Mouse (Mus musculus) hindbrain, embryonic 13.5 days (tissue): Measurements from ENCODE around the gene Lce1b. TPM values are rescaled to one million over a fixed set of nuclear protein-coding genes. Genes with fewer than 3 reads are reported as not detected.
"Not testable (repeated sequence)": the region's sequence is repeated elsewhere in the genome, so short reads cannot be mapped to it uniquely, and the experiment has no call there.

Source experiments
- ATAC-seq: fragments of 200-750 bp; cut with Nextera tagmentation; 2 replicates; pipeline ENCODE4 v1.8.0; 2017; ENCODE audit warnings: moderate TSS enrichment; ENCODE audit not compliant: low FRiP score
- H3K27ac ChIP-seq: fragments of 300-500 bp; sonication (generic); 2 replicates; pipeline ENCODE4 v1.5.1; 2015; ENCODE audit warnings: inconsistent platforms, mild to moderate bottlenecking, moderate library complexity
- H3K27me3 ChIP-seq: fragments of 300-500 bp; sonication (generic); 2 replicates; pipeline ENCODE4 v1.6.1; 2015; ENCODE audit warnings: mild to moderate bottlenecking, inconsistent platforms
- H3K36me3 ChIP-seq: fragments of 300-500 bp; sonication (generic); 2 replicates; pipeline ENCODE4 v1.6.1; 2015; ENCODE audit warnings: mild to moderate bottlenecking, inconsistent platforms
- H3K4me1 ChIP-seq: fragments of 300-500 bp; sonication (generic); replicated peaks from 2 replicates; pipeline ENCODE4 v1.6.1; 2015; ENCODE audit warnings: inconsistent platforms
- H3K4me2 ChIP-seq: fragments of 300-500 bp; sonication (generic); 2 replicates; pipeline ENCODE4 v1.6.1; 2015; ENCODE audit warnings: inconsistent platforms, mild to moderate bottlenecking, moderate library complexity
- H3K4me3 ChIP-seq: fragments of 300-500 bp; sonication (generic); 2 replicates; pipeline ENCODE4 v1.5.1; 2015; ENCODE audit warnings: mild to moderate bottlenecking, inconsistent platforms
- H3K9ac ChIP-seq: fragments of 300-500 bp; sonication (generic); 2 replicates; pipeline ENCODE4 v1.6.1; 2015; ENCODE audit warnings: mild to moderate bottlenecking, inconsistent platforms
- H3K9me3 ChIP-seq: fragments of 300-500 bp; sonication (generic); 2 replicates; pipeline ENCODE4 v1.6.1; 2016; ENCODE audit warnings: inconsistent platforms
- WGBS: fragments of 180-500 bp; shearing (Covaris S2); methylation state at CpG from one replicate; pipeline ENCODE4 v1.1.7; 2015; 5-methylcytosine and 5-hydroxymethylcytosine counted together
- polyA plus RNA-seq: library from polyadenylated mRNA; unstranded; fragments of >200 nt; fragmentation: Nextera tagmentation; extraction: Ambion mirVana; gene quantifications from 2 replicates; pipeline ENCODE4 v1.2.1, GENCODE M21; 2015

Lce1b gene
- polyA plus RNA-seq: not detected in 2 replicates

- Histone ChIP-seq H3K9me3 (no peaks in the 10 kb centered on the region), H3K27ac (no peak within 1 kb of the TSS), H3K4me1 (no peaks in the 10 kb centered on the region), H3K27me3 (no peaks in the 10 kb centered on the region), H3K36me3 (no peaks in the 10 kb centered on the region), H3K4me2 (no peak within 1 kb of the TSS), H3K4me3 (no peak within 1 kb of the TSS), H3K9ac (no peak within 1 kb of the TSS)
- ATAC-seq: no peak
These were observed at the start of gene Lce1b for GRCm38 (mm10) chr3:92656826-92657225. Lce1b (minus strand) TSS chr3:92656926.

GRCm38 (mm10) chr3:92694613-92695012 is 37.9 kb upstream of the Lce1b start:
- H3K27me3 ChIP-seq: no peaks in the 10 kb centered on the region
- no peak for ATAC-seq
- H3K4me2 ChIP-seq: no peak overlapping the region
- no peak overlapping the region for H3K9ac ChIP-seq
- H3K4me1 ChIP-seq: no peaks in the 10 kb centered on the region
- no peak overlapping the region for H3K4me3 ChIP-seq
- H3K36me3 ChIP-seq: no peaks in the 10 kb centered on the region
- 0% methylated on average over 1 of the region's 1 CpGs for WGBS
- no peak overlapping the region for H3K27ac ChIP-seq
- no peaks in the 10 kb centered on the region for H3K9me3 ChIP-seq

GRCm38 (mm10) chr3:92691688-92692087 is 35.0 kb upstream of the Lce1b start:
- H3K27ac ChIP-seq: no peak overlapping the region
- no peaks in the 10 kb centered on the region for H3K36me3 ChIP-seq
- no peak for ATAC-seq
- no peaks in the 10 kb centered on the region for H3K4me1 ChIP-seq
- no peak overlapping the region for H3K4me3 ChIP-seq
- H3K9ac ChIP-seq: no peak overlapping the region
- H3K27me3 ChIP-seq: no peaks in the 10 kb centered on the region
- no peak overlapping the region for H3K4me2 ChIP-seq
- H3K9me3 ChIP-seq: no peaks in the 10 kb centered on the region

- ATAC-seq, H3K4me2 ChIP-seq, H3K4me3 ChIP-seq, H3K9me3 ChIP-seq, H3K36me3 ChIP-seq, H3K9ac ChIP-seq, H3K4me1 ChIP-seq, H3K27me3 ChIP-seq, H3K27ac ChIP-seq: not testable (repeated sequence)
- WGBS: 84% methylated on average over 16 of the region's 16 CpGs
These were observed 32.4 kb upstream of the Lce1b start for GRCm38 (mm10) chr3:92689154-92689553.

GRCm38 (mm10) chr3:92687110-92687509 is 30.4 kb upstream of the Lce1b start, which contains the start of gene Lce1d:
Lce1d (minus strand) TSS chr3:92687210.
- Histone ChIP-seq H3K4me1 (no peaks in the 10 kb centered on the region), H3K9me3 (no peaks in the 10 kb centered on the region), H3K9ac (no peak within 1 kb of the TSS), H3K4me2 (no peak within 1 kb of the TSS), H3K27ac (no peak within 1 kb of the TSS), H3K4me3 (no peak within 1 kb of the TSS), H3K27me3 (no peaks in the 10 kb centered on the region), H3K36me3 (no peaks in the 10 kb centered on the region)
- no peak for ATAC-seq
- WGBS: 58% methylated on average over 2 of the region's 2 CpGs

GRCm38 (mm10) chr3:92678947-92679346 is 22.2 kb upstream of the Lce1b start, which contains the start of gene Lce1c:
Lce1c (plus strand) TSS chr3:92679247.
- no peaks in the 10 kb centered on the region for H3K4me1 ChIP-seq
- no peaks in the 10 kb centered on the region for H3K27me3 ChIP-seq
- H3K9ac ChIP-seq: no peak within 1 kb of the TSS
- ATAC-seq: no peak
- no peaks in the 10 kb centered on the region for H3K36me3 ChIP-seq
- WGBS: 92% methylated on average over 4 of the region's 4 CpGs
- H3K9me3 ChIP-seq: no peaks in the 10 kb centered on the region
- H3K27ac ChIP-seq: no peak within 1 kb of the TSS
- no peak within 1 kb of the TSS for H3K4me2 ChIP-seq
- H3K4me3 ChIP-seq: no peak within 1 kb of the TSS

GRCm38 (mm10) chr3:92670215-92670614 is 13.5 kb upstream of the Lce1b start, which contains the start of gene Lce1a2:
Lce1a2 (minus strand) TSS chr3:92670315.
- no peak within 1 kb of the TSS for H3K4me2 ChIP-seq
- no peak within 1 kb of the TSS for H3K27ac ChIP-seq
- H3K9me3 ChIP-seq: no peaks in the 10 kb centered on the region
- no peak within 1 kb of the TSS for H3K4me3 ChIP-seq
- H3K9ac ChIP-seq: no peak within 1 kb of the TSS
- H3K36me3 ChIP-seq: no peaks in the 10 kb centered on the region
- no peak for ATAC-seq
- no peaks in the 10 kb centered on the region for H3K4me1 ChIP-seq
- H3K27me3 ChIP-seq: no peaks in the 10 kb centered on the region

GRCm38 (mm10) chr3:92648207-92648606 is 8.5 kb downstream of the Lce1b start, which contains the start of gene Lce1a1:
Lce1a1 (minus strand) TSS chr3:92648307.
- Histone ChIP-seq H3K27ac (no peak within 1 kb of the TSS), H3K9ac (no peak within 1 kb of the TSS), H3K9me3 (no peaks in the 10 kb centered on the region), H3K4me1 (no peaks in the 10 kb centered on the region), H3K4me2 (no peak within 1 kb of the TSS), H3K27me3 (no peaks in the 10 kb centered on the region), H3K36me3 (no peaks in the 10 kb centered on the region), H3K4me3 (no peak within 1 kb of the TSS)
- no peak for ATAC-seq
- 79% methylated on average over 1 of the region's 1 CpGs for WGBS

- no peak overlapping the region for H3K4me2 ChIP-seq
- no peaks in the 10 kb centered on the region for H3K27me3 ChIP-seq
- no peak for ATAC-seq
- 93% methylated on average over 15 of the region's 15 CpGs for WGBS
- H3K36me3 ChIP-seq: no peaks in the 10 kb centered on the region
- no peaks in the 10 kb centered on the region for H3K4me1 ChIP-seq
- no peak overlapping the region for H3K27ac ChIP-seq
- H3K9me3 ChIP-seq: no peaks in the 10 kb centered on the region
- H3K4me3 ChIP-seq: no peak overlapping the region
- no peak overlapping the region for H3K9ac ChIP-seq
These were observed 16.9 kb downstream of the Lce1b start for GRCm38 (mm10) chr3:92639854-92640253.

- Histone ChIP-seq H3K4me1 (no peaks in the 10 kb centered on the region), H3K27me3 (no peaks in the 10 kb centered on the region), H3K4me3 (no peak overlapping the region), H3K4me2 (no peak overlapping the region), H3K9ac (no peak overlapping the region), H3K27ac (no peak overlapping the region), H3K36me3 (no peaks in the 10 kb centered on the region), H3K9me3 (no peaks in the 10 kb centered on the region)
- 74% methylated on average over 3 of the region's 3 CpGs for WGBS
- no peak for ATAC-seq
These were observed 18.1 kb downstream of the Lce1b start for GRCm38 (mm10) chr3:92638653-92638991.

- H3K9ac ChIP-seq: no peak overlapping the region
- H3K4me1 ChIP-seq: no peaks in the 10 kb centered on the region
- H3K9me3 ChIP-seq: no peaks in the 10 kb centered on the region
- 33% methylated on average over 1 of the region's 1 CpGs for WGBS
- H3K4me3 ChIP-seq: no peak overlapping the region
- H3K36me3 ChIP-seq: no peaks in the 10 kb centered on the region
- peak; percentile 86 for ATAC-seq
- H3K4me2 ChIP-seq: no peak overlapping the region
- H3K27ac ChIP-seq: no peak overlapping the region
- no peaks in the 10 kb centered on the region for H3K27me3 ChIP-seq
These were observed 18.7 kb downstream of the Lce1b start for GRCm38 (mm10) chr3:92637745-92638652.

GRCm38 (mm10) chr3:92621560-92621959 is 35.2 kb downstream of the Lce1b start, which contains the start of gene Lce6a:
Lce6a (minus strand) TSS chr3:92621660.
- no peak for ATAC-seq
- 86% methylated on average over 2 of the region's 2 CpGs for WGBS
- Histone ChIP-seq H3K36me3 (no peaks in the 10 kb centered on the region), H3K9me3 (no peaks in the 10 kb centered on the region), H3K4me2 (no peak within 1 kb of the TSS), H3K27me3 (no peaks in the 10 kb centered on the region), H3K4me1 (no peaks in the 10 kb centered on the region), H3K27ac (no peak within 1 kb of the TSS), H3K9ac (no peak within 1 kb of the TSS), H3K4me3 (no peak within 1 kb of the TSS)

- Histone ChIP-seq H3K4me3 (no peak overlapping the region), H3K27ac (no peak overlapping the region)
- 85% methylated on average over 1 of the region's 1 CpGs for WGBS
These were observed 46.9 kb downstream of the Lce1b start for GRCm38 (mm10) chr3:92609804-92610203.

More at GRCm38 (mm10) chr3:92609804-92610203, 46.9 kb downstream of the Lce1b start:
- Histone ChIP-seq H3K36me3 (no peaks in the 10 kb centered on the region), H3K27me3 (no peaks in the 10 kb centered on the region), H3K4me1 (no peaks in the 10 kb centered on the region), H3K9me3 (no peaks in the 10 kb centered on the region), H3K9ac (no peak overlapping the region), H3K4me2 (no peak overlapping the region)
- ATAC-seq: no peak
